Mouse (Mus musculus) frontal cortex, postnatal 10 days (tissue): Measurements from ENCODE around the gene Btnl9.
"Not testable (repeated sequence)": the region's sequence is repeated elsewhere in the genome, so short reads cannot be mapped to it uniquely, and the experiment has no call there.

Experiments
- DNase-seq, 2 experiments: peaks; one replicate each; pipeline ENCODE4 v3.0.0; 2022; ENCODE audit warnings: low spot score in 2 of 2, mixed read lengths in 1 of 2

The Btnl9 gene

DNA sequence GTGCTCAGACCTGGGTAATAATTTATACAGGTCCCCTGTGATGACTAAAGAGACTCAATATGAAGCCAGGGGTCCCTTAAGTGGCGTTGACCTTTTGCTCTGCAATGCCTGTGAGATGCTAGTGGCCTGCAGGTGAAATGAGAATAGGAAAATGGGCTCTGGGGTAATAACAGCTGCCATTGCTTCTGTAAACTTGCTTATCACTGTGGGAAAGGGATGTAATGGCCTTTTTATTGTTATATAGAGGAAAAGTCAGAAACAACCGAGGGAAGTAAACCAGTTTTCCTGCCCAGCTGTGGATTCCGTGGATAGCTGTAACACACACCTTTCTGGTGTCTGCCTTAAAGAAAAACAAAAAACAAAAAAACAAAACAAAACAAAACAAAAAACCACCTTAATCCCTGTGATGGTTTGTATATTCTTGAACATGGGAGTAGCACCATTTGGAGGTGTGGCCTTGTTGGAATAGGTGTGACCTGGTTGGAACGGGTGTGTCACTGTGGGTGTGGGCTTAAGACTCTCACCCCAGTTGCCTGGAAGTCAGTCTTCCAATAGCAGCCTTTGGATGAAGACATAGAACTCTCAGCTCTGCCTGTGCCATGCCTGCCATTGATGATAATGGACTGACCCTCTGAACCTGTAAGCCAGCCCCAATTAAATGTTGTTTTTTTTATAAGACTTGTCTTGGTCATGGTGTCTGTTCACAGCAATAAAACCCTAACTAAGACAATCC is 10.7 kb downstream of the Btnl9 start:
- not testable (repeated sequence) for DNase-seq

GRCm38 (mm10) chr11:49175345-49175744 is 11.6 kb downstream of the Btnl9 start:
- DNase-seq, result no peak

GRCm38 (mm10) chr11:49170576-49170975 is 16.4 kb downstream of the Btnl9 start:
- DNase-seq, result no peak

- DNase-seq, result peak in 1 of 2 experiments; percentile 13
These were observed 17.9 kb downstream of the Btnl9 start for GRCm38 (mm10) chr11:49168839-49169611.

GRCm38 (mm10) chr11:49156821-49157814 is 29.8 kb downstream of the Btnl9 start:
- DNase-seq, result no peak

DNA sequence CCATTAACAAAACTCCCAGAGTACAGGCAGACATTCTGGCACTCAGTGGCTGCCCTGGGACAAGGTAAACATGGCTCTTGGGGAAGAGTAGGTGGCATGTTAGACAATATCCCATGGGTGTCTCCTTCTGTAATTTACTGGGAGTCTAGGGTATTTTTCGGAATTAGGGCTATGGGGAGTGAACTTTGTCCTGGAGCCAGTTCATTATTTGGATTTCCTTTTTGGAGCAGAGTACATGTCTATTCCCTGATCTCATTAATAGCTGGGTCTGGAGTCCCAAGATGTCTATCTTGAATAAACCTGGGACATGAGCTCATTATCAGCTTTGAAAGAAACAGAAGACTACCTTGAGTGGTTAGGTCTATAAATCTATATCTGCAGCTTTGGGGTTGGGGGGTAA is 32.9 kb downstream of the Btnl9 start, which contains the start of gene Olfr1394:
Gene Olfr1394, plus strand, starts transcription at position 301 of the 400 bp plus-strand sequence.
- DNase-seq, result no peak

DNA sequence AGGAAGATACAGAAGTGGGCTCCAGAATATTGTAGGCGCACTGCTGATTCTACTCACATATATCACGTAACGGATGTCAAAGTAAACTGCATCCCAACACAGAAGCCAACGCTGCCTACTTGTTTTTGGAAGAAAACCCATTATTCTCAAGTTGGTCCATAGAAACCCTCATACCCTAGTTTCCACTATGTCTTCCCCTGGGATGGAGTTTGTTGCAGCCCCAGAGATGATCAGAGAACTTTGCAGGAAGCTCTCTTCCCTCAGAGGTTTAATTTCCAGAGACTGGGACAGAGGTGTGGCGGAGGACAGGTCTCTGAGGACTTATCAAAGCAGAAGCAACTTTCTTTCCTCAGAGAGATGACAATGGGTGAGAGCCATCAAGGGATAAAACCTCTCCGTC is 45.0 kb downstream of the Btnl9 start, which contains the start of gene Olfr1395:
Gene Olfr1395, plus strand, starts transcription at position 301 of the 400 bp plus-strand sequence.
- no peak for DNase-seq

GRCm38 (mm10) chr11:49124169-49124568 is 62.8 kb downstream of the Btnl9 start:
- no peak for DNase-seq

DNA sequence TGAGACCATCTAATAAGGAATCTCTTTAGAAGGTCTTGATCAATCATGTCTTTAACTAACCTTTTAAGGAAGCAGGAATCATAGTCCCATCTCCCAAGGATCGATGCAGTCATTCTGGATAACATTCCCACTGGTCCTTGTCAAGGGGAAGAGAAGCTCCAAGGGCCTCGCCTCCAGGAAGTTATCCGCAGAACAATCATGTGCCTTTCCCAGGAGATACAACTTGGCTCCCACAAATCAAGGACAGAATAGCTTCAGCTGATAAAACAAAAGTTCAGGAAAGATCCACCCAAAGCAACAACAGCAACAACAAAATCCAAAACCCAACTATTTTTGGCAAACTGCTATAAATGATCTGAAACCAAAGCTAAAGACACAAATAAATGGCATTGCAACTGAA is 67.3 kb downstream of the Btnl9 start:
- no peak for DNase-seq
